Mouse (Mus musculus): ENCODE measurements around the gene Doc2g. TPM values are rescaled to one million over a fixed set of nuclear protein-coding genes. Genes with fewer than 3 reads are reported as not detected.
"Not testable (repeated sequence)": the region's sequence is repeated elsewhere in the genome, so short reads cannot be mapped to it uniquely, and the experiment has no call there.

Gene Doc2g
- total RNA-seq, 2 experiments from 2014 or later, result 148 to 152 TPM

- DNase-seq (ENCODE audit: low spot score), result peak; percentile 96
- intact Hi-C loops (cut with DNase I), result loop anchor here (1.0 kb wide), 2 partner anchors 12 to 66 kb away; partner anchors contain the start of genes Gm49405 and Nudt8
These were observed 9.4 kb downstream of the Doc2g start, which contains the start of gene Ndufv1 for GRCm38 (mm10) chr19:4012432-4013022. Gene Ndufv1 (minus strand): TSS chr19:4012806.

DNA sequence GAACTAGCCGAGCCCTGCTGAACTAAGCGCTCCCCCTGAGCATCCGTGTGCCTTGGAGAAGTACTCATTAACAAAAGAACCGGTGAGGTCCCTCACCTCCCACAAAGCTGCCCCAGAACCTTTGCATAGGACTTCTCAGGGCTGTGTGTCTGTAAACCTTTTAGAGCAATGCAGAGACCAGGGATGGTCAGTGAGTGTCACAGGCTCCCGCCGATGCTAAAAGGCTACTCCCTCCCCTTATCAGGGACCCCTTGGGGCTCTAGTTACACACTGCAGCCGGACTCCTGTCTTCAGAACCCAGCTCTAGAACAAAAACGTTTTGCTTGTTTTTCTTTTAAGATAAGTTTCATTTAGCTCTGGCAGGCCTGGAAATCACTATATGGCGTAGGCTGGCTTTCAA, 10.0 kb downstream of the Doc2g start:
- DNase-seq (ENCODE audit: low spot score), result no peak
- intact Hi-C loops (cut with DNase I), result no loop called here

- intact Hi-C loops (cut with DNase I), result loop anchor here (5.0 kb wide), 1 partner anchor 212 kb away; no protein-coding TSS in a partner anchor
- no peak for DNase-seq (ENCODE audit: low spot score)
These were observed 11.7 kb downstream of the Doc2g start for GRCm38 (mm10) chr19:4014802-4015201.

DNA sequence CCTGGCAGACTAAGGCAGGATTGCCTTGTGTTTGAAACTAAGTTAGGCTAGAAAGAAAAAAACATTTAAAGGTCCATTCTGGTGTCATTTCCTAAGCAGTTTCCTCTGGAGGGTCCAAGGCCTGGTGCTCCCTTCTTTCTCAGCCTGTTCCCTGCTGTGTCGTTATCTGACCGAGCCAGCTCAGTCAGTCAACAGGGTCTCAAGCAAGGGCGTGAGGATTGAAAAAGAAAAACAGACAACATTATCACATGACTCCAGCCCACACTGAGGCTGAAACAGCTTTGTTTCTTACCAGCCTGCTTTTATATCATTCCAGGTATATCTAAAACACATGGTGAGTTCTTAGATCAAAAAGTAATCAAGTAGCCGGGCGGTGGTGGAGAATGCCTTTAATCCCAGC, 12.5 kb downstream of the Doc2g start:
- intact Hi-C loops (cut with DNase I), result loop anchor here (5.0 kb wide), 1 partner anchor 212 kb away; no protein-coding TSS in a partner anchor

DNA sequence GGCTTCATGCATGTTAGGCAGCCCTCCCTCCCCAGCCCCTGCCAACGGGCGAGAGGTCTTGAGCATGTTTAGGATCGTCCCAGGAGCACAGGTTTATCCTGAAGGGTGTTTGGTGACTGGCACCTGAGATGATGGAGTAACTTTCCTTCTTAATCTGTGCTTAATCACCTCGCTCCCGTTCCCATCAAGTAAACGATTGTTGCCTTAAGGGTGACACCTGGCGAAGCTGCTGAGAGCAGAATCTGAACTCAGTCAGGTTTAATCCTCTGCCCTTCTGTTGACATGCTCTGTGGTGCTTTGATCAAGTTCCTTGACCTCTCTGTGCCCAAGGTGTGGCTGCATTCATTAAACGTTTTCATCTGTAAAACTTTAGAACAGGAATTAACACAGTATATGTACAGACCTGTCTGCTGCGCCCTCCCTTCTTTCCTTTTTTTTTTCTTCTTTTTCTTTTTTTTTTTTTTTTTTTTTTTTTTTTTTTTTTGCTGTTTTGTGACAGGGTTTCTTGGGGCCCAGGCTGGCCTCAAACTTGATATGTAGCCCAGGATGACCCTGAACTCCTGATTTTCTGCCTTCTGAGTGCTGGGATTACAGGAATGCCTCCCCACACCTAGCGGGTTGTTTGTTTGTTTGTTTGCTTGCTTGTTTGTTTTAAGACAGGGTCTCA, 14.9 kb downstream of the Doc2g start:
- intact Hi-C loops (cut with DNase I), result loop anchor here (5.0 kb wide), 1 partner anchor 209 kb away; no protein-coding TSS in a partner anchor
- DNase-seq (ENCODE audit: low spot score), result no peak

More for the DNA sequence above, 12.5 kb downstream of the Doc2g start:
- DNase-seq (ENCODE audit: low spot score), result no peak

DNA sequence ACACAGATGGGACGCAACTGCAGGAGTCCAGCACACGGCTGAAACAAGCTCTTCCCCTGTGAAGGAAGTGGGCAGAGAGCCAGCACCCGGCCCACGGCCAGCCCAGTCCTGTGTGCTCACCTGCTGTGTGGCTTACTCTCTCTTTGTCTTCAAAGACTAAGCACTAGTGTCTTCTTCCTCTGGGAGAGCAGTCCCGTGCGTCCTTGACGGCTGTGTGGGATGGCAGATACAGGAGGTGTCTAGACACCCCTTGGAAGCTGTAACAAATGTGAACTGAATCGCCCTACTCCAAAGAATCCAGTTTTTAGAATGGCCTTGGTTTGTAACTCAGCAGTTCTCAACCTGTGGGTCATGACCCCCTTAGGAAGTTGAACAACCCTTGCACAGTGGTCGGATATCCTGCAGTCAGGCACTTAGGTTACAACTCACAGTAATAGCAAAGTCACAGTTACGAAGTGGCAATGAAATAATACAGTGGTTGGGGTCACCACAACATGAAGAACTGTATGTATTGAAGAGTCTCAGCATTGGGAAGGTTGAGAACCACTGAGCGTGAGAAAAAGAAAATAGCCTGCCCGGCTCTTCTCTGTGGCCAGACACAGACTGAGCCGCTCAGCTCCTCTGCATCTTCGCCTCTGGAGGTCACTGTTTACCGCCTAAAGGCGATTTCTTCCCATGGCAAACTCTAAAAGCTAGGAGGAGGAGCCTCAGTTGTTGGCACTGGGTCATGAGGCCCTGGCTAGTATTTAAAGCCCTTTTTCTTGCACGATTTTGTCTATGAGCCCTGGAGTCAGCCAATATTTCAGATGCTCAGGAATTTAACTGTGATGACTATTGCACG, 15.8 kb downstream of the Doc2g start:
- peak; percentile 71 for DNase-seq (ENCODE audit: low spot score)
- intact Hi-C loops (cut with DNase I), result loop anchor here (1.0 to 5.0 kb wide), 2 partner anchors 29 to 208 kb away; no protein-coding TSS in a partner anchor

DNA sequence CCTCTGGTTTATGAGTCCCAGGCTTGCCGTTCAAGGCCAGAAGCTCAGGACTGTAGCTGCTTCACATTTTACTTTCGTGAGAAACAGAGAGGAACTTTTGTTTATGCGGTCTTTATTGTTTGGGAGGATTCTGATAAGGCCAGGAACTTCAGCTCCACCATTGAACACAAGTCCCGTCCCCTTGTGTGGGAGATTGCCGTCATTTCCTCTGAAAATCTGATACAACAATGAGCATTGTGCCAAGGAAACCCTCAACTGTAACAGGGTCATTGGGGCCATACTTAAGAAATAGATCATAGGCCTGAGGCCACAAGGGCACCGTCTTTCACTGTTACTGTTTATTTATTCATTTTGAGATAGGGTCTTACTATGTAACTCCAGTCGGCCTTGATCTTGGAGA, 20.1 kb downstream of the Doc2g start:
- intact Hi-C loops (cut with DNase I), result no loop called here

DNA sequence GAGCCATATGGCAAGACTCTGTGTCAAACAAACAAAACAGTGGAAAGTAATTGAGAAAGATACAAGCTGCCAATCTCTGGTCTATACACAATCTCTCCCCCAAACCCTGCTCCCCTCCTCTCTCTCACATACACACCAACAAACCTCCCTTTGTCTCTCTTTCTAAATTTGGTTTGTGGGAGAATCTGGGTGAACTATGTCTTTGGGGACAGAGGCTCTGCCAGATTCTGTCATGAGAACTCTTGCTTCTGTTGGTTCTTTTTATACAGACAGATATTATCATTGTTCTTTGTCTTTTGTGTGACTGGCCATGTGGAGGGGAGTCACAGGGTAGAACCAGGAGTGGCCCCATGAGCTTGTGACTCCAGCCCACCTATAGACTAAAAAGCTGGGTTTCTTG, 24.5 kb downstream of the Doc2g start:
- no peak for DNase-seq (ENCODE audit: low spot score)

More for the DNA sequence above, 20.1 kb downstream of the Doc2g start:
- DNase-seq (ENCODE audit: low spot score), result no peak

DNA sequence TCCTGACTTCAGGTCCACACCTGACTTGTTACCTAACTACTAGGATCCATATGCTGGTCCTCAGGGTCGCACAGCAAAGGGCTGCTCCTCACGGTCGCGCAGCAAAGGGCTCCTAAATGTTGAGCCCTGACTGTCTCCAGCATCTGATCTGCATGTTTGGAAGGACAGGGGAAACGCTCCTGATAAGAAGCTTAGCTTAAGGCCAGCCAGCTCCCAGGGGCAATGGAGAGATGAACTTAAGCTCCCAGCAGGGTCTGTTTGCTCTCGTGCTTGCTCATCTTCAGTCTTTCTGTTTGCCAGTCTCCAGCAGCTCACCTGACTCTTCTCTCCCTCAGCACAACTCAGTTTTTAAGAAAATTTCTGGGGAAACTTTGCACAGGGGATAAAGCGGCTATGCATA, 29.6 kb downstream of the Doc2g start:
- intact Hi-C loops (cut with DNase I), result no loop called here
- no peak for DNase-seq (ENCODE audit: low spot score)

More for the DNA sequence above, 24.5 kb downstream of the Doc2g start:
- intact Hi-C loops (cut with DNase I), result no loop called here

- intact Hi-C loops (cut with DNase I), result no loop called here
- DNase-seq (ENCODE audit: low spot score), result no peak
These were observed 30.2 kb downstream of the Doc2g start for GRCm38 (mm10) chr19:4033298-4033697.

- intact Hi-C loops (cut with DNase I), result no loop called here
- DNase-seq (ENCODE audit: low spot score), result no peak
These were observed 30.6 kb downstream of the Doc2g start for GRCm38 (mm10) chr19:4033742-4034141.

GRCm38 (mm10) chr19:4036327-4037045, 33.4 kb downstream of the Doc2g start:
- intact Hi-C loops (cut with DNase I), result no loop called here
- DNase-seq (ENCODE audit: low spot score), result no peak

DNA sequence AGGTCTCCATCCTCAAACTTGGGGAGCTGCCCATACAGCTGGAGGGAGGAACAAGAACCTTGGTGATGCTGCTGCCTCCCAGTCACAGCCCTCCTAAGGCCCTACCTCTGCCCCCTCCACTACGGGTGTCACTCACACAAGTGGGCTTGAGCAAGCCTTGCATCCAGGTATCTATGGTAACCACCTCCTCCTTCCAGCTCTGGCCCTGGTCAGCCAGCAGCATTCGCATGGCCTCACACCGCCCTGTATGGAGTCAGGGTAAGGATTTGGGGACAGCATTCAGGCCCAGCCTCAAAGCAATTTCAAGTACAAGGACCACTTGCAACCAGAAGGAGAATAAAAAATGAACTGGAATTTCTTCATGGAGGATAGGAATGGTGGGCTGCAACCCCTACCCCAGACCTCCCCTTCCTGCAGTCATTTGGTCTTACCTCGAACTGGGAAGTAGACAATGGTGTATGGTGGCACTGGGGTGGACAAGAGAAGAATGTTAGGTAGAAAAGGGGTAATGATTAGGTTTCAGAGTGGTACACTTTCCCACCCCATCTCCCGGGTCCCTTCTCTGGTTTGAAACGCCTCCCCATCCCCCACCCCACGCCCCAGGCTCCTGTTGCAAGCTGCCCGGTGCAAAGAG, 34.2 kb downstream of the Doc2g start:
- intact Hi-C loops (cut with DNase I); DNase-seq (ENCODE audit: low spot score): not testable (repeated sequence)

DNA sequence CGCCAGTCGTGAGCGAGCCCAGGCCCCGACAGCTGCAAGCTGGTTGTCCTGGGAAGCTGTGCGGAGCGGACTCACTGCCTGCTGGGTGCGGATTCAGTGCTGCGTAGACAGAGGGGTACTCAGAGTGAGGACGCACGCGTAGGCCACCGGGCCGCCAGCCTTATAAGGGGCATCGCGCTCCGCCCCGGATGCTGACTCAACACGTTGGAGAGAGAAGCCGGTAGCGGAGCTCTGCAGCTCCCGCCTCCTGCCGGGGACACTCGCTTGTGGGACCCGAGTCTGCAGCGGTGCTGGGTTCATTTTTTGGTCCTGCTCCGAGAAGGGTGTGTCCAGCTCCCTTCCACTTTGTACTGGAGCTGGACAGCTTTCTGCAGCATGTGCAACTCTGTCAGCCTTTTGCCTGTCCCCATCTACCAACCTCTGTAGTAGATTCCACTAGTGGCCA, 34.7 kb downstream of the Doc2g start, which contains the start of gene Gstp1:
Gstp1 (minus strand) TSS at position 198 of the 445 bp plus-strand sequence.
- intact Hi-C loops (cut with DNase I), result no loop called here
- peak; percentile 88 for DNase-seq (ENCODE audit: low spot score)

DNA sequence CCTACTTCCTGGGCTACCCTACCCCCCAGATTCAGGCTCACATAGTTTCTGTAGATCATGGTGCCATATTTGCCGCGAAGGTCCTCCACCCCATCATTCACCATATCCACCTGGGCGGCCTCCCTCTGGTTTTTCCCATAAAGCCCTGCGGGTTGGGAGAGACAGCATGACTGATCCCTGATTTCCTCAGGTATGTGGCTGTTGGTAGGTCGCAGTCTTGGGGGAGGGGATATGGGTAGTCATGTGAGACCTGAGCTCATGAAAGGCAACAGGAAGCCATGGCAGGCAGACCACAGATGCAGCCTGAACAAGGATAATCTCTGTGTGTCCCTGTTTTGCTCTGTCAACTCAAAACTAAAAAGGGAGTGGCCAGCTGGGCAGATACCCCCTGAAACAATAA, 37.8 kb downstream of the Doc2g start:
- intact Hi-C loops (cut with DNase I); DNase-seq (ENCODE audit: low spot score): not testable (repeated sequence)

GRCm38 (mm10) chr19:4041500-4041899, 38.4 kb downstream of the Doc2g start:
- DNase-seq (ENCODE audit: low spot score); intact Hi-C loops (cut with DNase I): not testable (repeated sequence)

- peak; percentile 35 for DNase-seq (ENCODE audit: low spot score)
These were observed 39.0 kb downstream of the Doc2g start for GRCm38 (mm10) chr19:4042124-4042523.

GRCm38 (mm10) chr19:4044109-4044508, 41.0 kb downstream of the Doc2g start:
- intact Hi-C loops (cut with DNase I); DNase-seq (ENCODE audit: low spot score): not testable (repeated sequence)

More at GRCm38 (mm10) chr19:4042124-4042523, 39.0 kb downstream of the Doc2g start:
- intact Hi-C loops (cut with DNase I), result no loop called here

All from heart, postnatal 25 days (tissue).